Mouse (Mus musculus) kidney, embryonic 15.5 days (tissue): ENCODE results near the gene Tbl1x. TPM values are rescaled to one million over a fixed set of nuclear protein-coding genes. Genes with fewer than 3 reads are reported as not detected.

ENCODE experiments used
- ATAC-seq: fragments of 200-750 bp; cut with Nextera tagmentation; replicated peaks from 2 replicates; pipeline ENCODE4 v1.8.0; 2017; ENCODE audit warnings: moderate TSS enrichment; ENCODE audit not compliant: low FRiP score
- H3K27ac ChIP-seq: fragments of 300-500 bp; sonication (generic); 2 replicates; pipeline ENCODE4 v1.5.1; 2015; ENCODE audit warnings: mild to moderate bottlenecking, inconsistent platforms
- H3K27me3 ChIP-seq: fragments of 300-500 bp; sonication (generic); 2 replicates; pipeline ENCODE4 v1.6.1; 2015; ENCODE audit warnings: inconsistent platforms
- H3K36me3 ChIP-seq: fragments of 300-500 bp; sonication (generic); 2 replicates; pipeline ENCODE4 v1.6.1; 2015; ENCODE audit warnings: inconsistent platforms
- H3K4me1 ChIP-seq: fragments of 300-500 bp; sonication (generic); 2 replicates; pipeline ENCODE4 v1.6.1; 2015; ENCODE audit warnings: inconsistent platforms
- H3K4me2 ChIP-seq: fragments of 300-500 bp; sonication (generic); 2 replicates; pipeline ENCODE4 v1.6.1; 2015; ENCODE audit warnings: moderate library complexity, mild to moderate bottlenecking, inconsistent platforms
- H3K4me3 ChIP-seq: fragments of 300-500 bp; sonication (generic); replicated peaks from 2 replicates; pipeline ENCODE4 v1.5.1; 2015; ENCODE audit warnings: mild to moderate bottlenecking, inconsistent platforms
- H3K9ac ChIP-seq: fragments of 300-500 bp; sonication (generic); 2 replicates; pipeline ENCODE4 v1.6.1; 2015; ENCODE audit warnings: mild to moderate bottlenecking, inconsistent platforms
- H3K9me3 ChIP-seq: fragments of 300-500 bp; sonication (generic); replicated peaks from 2 replicates; pipeline ENCODE4 v1.6.1; 2016; ENCODE audit warnings: inconsistent platforms
- WGBS: fragments of 180-500 bp; shearing (Covaris S2); methylation state at CpG from one replicate; pipeline ENCODE4 v1.1.7; 2015; ENCODE audit warnings: mixed read lengths; 5-methylcytosine and 5-hydroxymethylcytosine counted together
- polyA plus RNA-seq: library from polyadenylated mRNA; unstranded; fragments of >200 nt; fragmentation: Nextera tagmentation; extraction: Ambion mirVana; gene quantifications from 2 replicates; pipeline ENCODE4 v1.2.1, GENCODE M21; 2015

Tbl1x gene
- polyA plus RNA-seq, 1 experiment from 2014 or later, result 76.1 TPM

GRCm38 (mm10) chrX:77546448-77546847 is 35.6 kb downstream of the Tbl1x start:
- Histone ChIP-seq H3K36me3 (no peaks in the 10 kb centered on the region), H3K27me3 (no peaks in the 10 kb centered on the region), H3K27ac (no peak overlapping the region), H3K4me2 (no peak overlapping the region), H3K4me1 (0 out of 2 replicates have a peak, but pooled peaks cover 3% of the 10 kb centered on the region), H3K4me3 (no peak overlapping the region), H3K9me3 (no peaks in the 10 kb centered on the region), H3K9ac (no peak overlapping the region)
- 78% methylated on average over 1 of the region's 1 CpGs for WGBS
- ATAC-seq, result no peak

DNA sequence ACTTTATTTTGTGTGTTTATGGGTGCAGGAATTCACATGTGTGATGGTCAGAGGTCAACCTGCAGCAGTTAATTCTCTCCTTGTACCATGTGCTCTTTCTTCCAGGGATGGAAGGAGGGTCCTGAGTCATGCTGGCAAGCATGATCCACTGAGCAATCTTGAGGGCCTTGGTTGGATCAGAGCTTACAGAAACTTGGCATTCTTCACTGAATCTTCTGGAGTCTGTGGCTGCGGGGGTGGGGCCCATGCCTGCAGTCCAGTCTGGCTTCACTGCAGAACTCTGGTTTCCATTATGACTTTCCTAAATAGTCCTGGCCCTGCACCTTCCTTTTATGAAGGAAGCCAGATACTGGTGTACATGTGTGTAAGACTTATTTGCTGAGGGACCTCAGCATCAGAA is 38.1 kb downstream of the Tbl1x start:
- no peaks in the 10 kb centered on the region for H3K36me3 ChIP-seq
- H3K4me3 ChIP-seq, result no peak overlapping the region
- H3K9me3 ChIP-seq, result no peaks in the 10 kb centered on the region
- 100% methylated on average over 1 of the region's 1 CpGs for WGBS
- no peak overlapping the region for H3K9ac ChIP-seq
- H3K27ac ChIP-seq, result no peak overlapping the region
- H3K4me1 ChIP-seq, result 0 out of 2 replicates have a peak, but pooled peaks cover 3% of the 10 kb centered on the region
- H3K4me2 ChIP-seq, result no peak overlapping the region
- H3K27me3 ChIP-seq, result no peaks in the 10 kb centered on the region
- ATAC-seq, result no peak

DNA sequence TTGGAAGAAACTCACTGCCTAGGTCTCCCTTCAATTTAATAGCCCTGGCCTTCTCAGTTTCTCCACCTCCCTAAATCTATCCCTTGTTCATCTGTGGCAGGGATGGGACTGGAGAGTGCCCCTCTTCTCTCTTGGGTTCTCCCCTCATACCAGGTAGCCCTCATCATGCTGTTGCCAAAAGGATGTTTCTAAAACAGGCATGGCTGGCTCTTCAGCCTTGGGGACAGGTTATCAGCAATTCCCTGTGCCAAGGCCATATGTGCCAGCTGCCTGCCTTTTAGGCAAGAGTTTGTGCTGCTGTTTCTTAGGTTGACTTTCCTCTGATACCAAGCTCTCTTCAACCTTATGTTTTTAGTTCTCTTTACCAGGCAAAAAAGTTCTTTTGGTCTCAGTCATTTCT is 39.6 kb downstream of the Tbl1x start:
- Histone ChIP-seq H3K27ac (no peak overlapping the region), H3K4me1 (0 out of 2 replicates have a peak, but pooled peaks cover 3% of the 10 kb centered on the region)

GRCm38 (mm10) chrX:77551306-77551705 is 40.5 kb downstream of the Tbl1x start:
- H3K9ac ChIP-seq, result no peak overlapping the region
- H3K4me2 ChIP-seq, result no peak overlapping the region
- no peak overlapping the region for H3K4me3 ChIP-seq
- H3K9me3 ChIP-seq, result no peaks in the 10 kb centered on the region
- H3K27ac ChIP-seq, result no peak overlapping the region
- H3K36me3 ChIP-seq, result no peaks in the 10 kb centered on the region
- no peaks in the 10 kb centered on the region for H3K27me3 ChIP-seq
- H3K4me1 ChIP-seq, result no peaks in the 10 kb centered on the region
- no peak for ATAC-seq

More for the DNA sequence above, 39.6 kb downstream of the Tbl1x start:
- no peaks in the 10 kb centered on the region for H3K27me3 ChIP-seq
- H3K36me3 ChIP-seq, result no peaks in the 10 kb centered on the region
- H3K4me2 ChIP-seq, result no peak overlapping the region
- H3K4me3 ChIP-seq, result no peak overlapping the region
- no peaks in the 10 kb centered on the region for H3K9me3 ChIP-seq
- H3K9ac ChIP-seq, result no peak overlapping the region
- no peak for ATAC-seq

DNA sequence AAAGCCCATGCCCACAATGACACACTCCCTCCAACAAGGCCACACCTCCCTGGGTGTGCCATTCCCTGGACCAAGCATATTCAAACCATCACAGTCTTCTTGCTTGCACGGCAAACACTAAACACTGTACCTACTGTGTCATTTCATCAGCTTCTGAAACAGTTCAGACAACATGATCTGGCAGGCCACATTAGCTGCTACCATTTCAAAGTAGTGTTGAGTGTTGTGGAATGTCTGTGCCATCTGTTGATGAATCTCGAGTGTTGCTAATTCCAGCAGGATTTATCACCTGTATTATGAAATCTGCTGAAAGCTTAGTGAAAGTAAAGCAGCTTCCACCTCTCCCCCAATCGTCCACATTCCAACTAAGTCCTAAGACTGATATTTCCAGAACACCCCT is 41.3 kb downstream of the Tbl1x start:
- WGBS, result 66% methylated on average over 3 of the region's 3 CpGs
- Histone ChIP-seq H3K4me1 (no peaks in the 10 kb centered on the region), H3K27me3 (no peaks in the 10 kb centered on the region), H3K9ac (no peak overlapping the region), H3K4me3 (no peak overlapping the region), H3K36me3 (no peaks in the 10 kb centered on the region), H3K9me3 (no peaks in the 10 kb centered on the region), H3K27ac (no peak overlapping the region), H3K4me2 (no peak overlapping the region)
- no peak for ATAC-seq

GRCm38 (mm10) chrX:77555985-77556384 is 45.2 kb downstream of the Tbl1x start:
- Histone ChIP-seq H3K4me2 (no peak overlapping the region), H3K9me3 (no peaks in the 10 kb centered on the region), H3K27ac (no peak overlapping the region), H3K4me3 (no peak overlapping the region), H3K27me3 (no peaks in the 10 kb centered on the region), H3K9ac (no peak overlapping the region), H3K36me3 (0 out of 2 replicates have a peak, but pooled peaks cover 4% of the 10 kb centered on the region), H3K4me1 (no peaks in the 10 kb centered on the region)
- 75% methylated on average over 1 of the region's 1 CpGs for WGBS
- ATAC-seq, result no peak

DNA sequence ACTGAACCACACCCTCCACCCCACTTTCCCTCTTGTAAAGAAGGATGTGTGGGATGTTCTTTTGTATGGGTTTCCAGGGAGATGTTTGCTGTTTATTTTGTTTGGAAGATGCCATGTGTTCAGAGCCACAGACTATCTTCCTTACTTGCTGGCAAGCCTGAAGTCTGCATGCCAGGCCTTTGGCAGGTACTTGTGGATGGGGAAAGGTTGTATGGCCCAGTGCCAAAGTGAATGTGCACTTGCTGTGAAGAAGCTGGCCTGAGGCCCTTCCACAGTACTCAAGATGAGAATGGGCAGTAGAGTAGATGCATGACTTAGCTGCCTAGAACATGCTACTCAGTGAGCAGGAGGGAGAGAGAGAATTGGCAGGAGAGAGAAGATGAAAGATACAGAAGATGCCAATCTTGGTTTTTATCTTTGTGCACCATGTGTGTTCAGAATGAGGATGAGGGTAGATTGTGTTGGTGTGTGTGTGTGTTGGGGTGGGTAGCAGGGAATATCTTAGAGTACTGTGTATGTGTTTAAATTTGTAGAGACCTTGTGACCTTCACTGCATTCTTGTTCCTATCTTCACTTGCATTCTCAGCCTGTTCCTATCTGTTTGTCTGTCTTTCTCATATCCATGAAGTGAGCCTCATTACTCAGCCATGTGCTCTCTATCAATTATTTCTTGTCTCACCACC is 48.5 kb downstream of the Tbl1x start:
- Histone ChIP-seq H3K9me3 (no peaks in the 10 kb centered on the region), H3K9ac (no peak overlapping the region), H3K4me1 (0 out of 2 replicates have a peak, but pooled peaks cover 3% of the 10 kb centered on the region), H3K36me3 (0 out of 2 replicates have a peak, but pooled peaks cover 7% of the 10 kb centered on the region), H3K27me3 (no peaks in the 10 kb centered on the region), H3K27ac (no peak overlapping the region), H3K4me2 (no peak overlapping the region), H3K4me3 (no peak overlapping the region)
- ATAC-seq, result no peak

GRCm38 (mm10) chrX:77563616-77564015 is 52.8 kb downstream of the Tbl1x start:
- 72% methylated on average over 2 of the region's 2 CpGs for WGBS
- H3K4me2 ChIP-seq, result no peak overlapping the region

DNA sequence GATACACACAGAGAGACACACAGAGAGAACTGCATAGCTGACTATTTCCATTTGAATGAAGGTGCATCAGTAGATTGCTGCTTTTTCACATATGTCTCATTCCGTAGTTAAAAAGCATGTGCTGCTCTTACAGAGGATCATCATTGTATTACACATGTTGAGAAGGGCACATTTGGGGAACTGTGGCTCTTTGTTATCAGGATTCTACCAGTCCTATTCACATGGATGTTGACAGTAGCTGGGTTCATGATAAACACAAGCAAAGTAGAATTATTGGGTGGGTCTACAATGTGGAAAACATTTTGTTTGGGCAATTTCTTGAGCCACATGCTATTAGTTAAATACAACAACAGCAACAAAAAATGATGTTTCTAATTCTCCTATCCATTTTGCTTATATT is 55.9 kb downstream of the Tbl1x start:
- Histone ChIP-seq H3K27me3 (no peaks in the 10 kb centered on the region), H3K9ac (no peak overlapping the region), H3K9me3 (no peaks in the 10 kb centered on the region), H3K4me3 (no peak overlapping the region), H3K4me1 (0 out of 2 replicates have a peak, but pooled peaks cover 3% of the 10 kb centered on the region), H3K4me2 (no peak overlapping the region), H3K27ac (no peak overlapping the region), H3K36me3 (no peaks in the 10 kb centered on the region)
- ATAC-seq, result no peak
- WGBS, result 86% methylated on average over 1 of the region's 1 CpGs

More at GRCm38 (mm10) chrX:77563616-77564015, 52.8 kb downstream of the Tbl1x start:
- no peaks in the 10 kb centered on the region for H3K27me3 ChIP-seq
- no peak for ATAC-seq
- H3K36me3 ChIP-seq, result 0 out of 2 replicates have a peak, but pooled peaks cover 7% of the 10 kb centered on the region
- H3K4me1 ChIP-seq, result 0 out of 2 replicates have a peak, but pooled peaks cover 3% of the 10 kb centered on the region
- H3K9ac ChIP-seq, result no peak overlapping the region
- no peaks in the 10 kb centered on the region for H3K9me3 ChIP-seq
- no peak overlapping the region for H3K27ac ChIP-seq
- H3K4me3 ChIP-seq, result no peak overlapping the region

DNA sequence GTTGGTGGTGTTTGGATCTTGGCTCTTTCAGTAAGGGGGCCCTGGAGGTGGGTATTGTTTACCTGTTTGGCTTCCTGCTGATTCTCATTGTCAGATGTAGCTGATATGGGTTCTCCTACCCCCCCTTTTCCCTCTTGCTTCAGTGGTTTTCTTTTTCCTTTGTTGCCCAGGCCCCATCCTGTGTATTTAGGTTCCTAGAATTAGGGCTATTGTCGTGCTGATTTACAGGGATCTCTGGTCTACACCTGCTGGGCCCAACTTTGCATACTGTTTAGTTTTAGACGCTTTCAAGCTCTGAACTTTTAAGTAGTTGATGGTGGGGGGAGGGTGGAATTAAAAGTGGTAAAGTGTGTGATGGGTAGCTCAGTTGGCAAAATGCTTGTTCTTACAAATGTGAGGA is 57.2 kb downstream of the Tbl1x start:
- Histone ChIP-seq H3K4me2 (no peak overlapping the region), H3K4me3 (no peak overlapping the region), H3K9ac (no peak overlapping the region), H3K36me3 (no peaks in the 10 kb centered on the region), H3K27ac (no peak overlapping the region), H3K9me3 (no peaks in the 10 kb centered on the region), H3K27me3 (no peaks in the 10 kb centered on the region), H3K4me1 (no peaks in the 10 kb centered on the region)
- 39% methylated on average over 2 of the region's 2 CpGs for WGBS
- ATAC-seq, result no peak

DNA sequence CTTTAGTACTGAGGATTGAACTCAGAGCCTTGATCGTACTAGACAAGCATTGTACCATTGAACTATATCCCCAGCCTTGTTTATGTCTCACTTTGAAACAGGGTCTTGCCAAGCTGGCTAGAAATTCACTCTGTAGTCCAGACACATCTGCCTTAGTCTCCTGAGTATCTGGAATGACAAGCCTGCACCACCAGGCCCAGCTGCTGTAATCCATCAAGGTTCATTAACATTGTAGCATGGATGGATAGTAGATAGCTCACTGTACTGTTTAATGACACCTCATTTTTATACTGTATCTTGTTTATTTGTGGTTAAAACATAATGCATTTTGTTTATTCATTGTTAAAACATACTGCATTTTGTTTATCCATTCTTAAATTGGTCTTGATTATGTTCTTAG is 62.9 kb downstream of the Tbl1x start:
- no peak for ATAC-seq
- no peaks in the 10 kb centered on the region for H3K9me3 ChIP-seq
- no peak overlapping the region for H3K9ac ChIP-seq
- no peaks in the 10 kb centered on the region for H3K36me3 ChIP-seq
- H3K4me2 ChIP-seq, result no peak overlapping the region
- no peaks in the 10 kb centered on the region for H3K4me1 ChIP-seq
- 81% methylated on average over 1 of the region's 1 CpGs for WGBS
- no peak overlapping the region for H3K4me3 ChIP-seq
- no peaks in the 10 kb centered on the region for H3K27me3 ChIP-seq
- H3K27ac ChIP-seq, result no peak overlapping the region

- H3K9ac ChIP-seq, result no peak overlapping the region
- H3K4me2 ChIP-seq, result no peak overlapping the region
- H3K4me3 ChIP-seq, result no peak overlapping the region
- H3K27me3 ChIP-seq, result no peaks in the 10 kb centered on the region
- no peak for ATAC-seq
- 79% methylated on average over 3 of the region's 3 CpGs for WGBS
- no peak overlapping the region for H3K27ac ChIP-seq
- no peaks in the 10 kb centered on the region for H3K36me3 ChIP-seq
- H3K4me1 ChIP-seq, result no peaks in the 10 kb centered on the region
- H3K9me3 ChIP-seq, result no peaks in the 10 kb centered on the region
Measured at GRCm38 (mm10) chrX:77577108-77577507, 66.3 kb downstream of the Tbl1x start.

- Histone ChIP-seq H3K4me2 (no peak overlapping the region), H3K4me1 (no peaks in the 10 kb centered on the region), H3K4me3 (no peak overlapping the region), H3K9ac (no peak overlapping the region), H3K9me3 (no peaks in the 10 kb centered on the region), H3K27ac (no peak overlapping the region), H3K27me3 (no peaks in the 10 kb centered on the region), H3K36me3 (no peaks in the 10 kb centered on the region)
- 85% methylated on average over 1 of the region's 1 CpGs for WGBS
- ATAC-seq, result no peak
Measured at GRCm38 (mm10) chrX:77578172-77578571, 67.4 kb downstream of the Tbl1x start.
